Mouse (Mus musculus): Measurements from ENCODE around the gene Btk.

- TF ChIP-seq GATA1 (IDR thresholded peaks at IDR 0.05; ENCODE audit: borderline replicate concordance, low read length), result no peak
- TF ChIP-seq FLI1 (IDR thresholded peaks at IDR 0.05; ENCODE audit: low read length), result no peak
Measured at GRCm38 (mm10) chrX:134610984-134611383, 27.6 kb upstream of the Btk start.
